Mouse (Mus musculus): ENCODE measurements at regions not wholly inside any gene's neighbourhood (a gene's known extent, or its start where the extent isn't known, plus 50 kb on each side); places are given as distances from the start of the nearest gene placed in this dataset.

- no peak for TF ChIP-seq HCFC1 (IDR thresholded peaks at IDR 0.05; ENCODE audit: borderline replicate concordance, insufficient read depth, low read length)
- no peak for TF ChIP-seq ZNF384 (IDR thresholded peaks at IDR 0.05; ENCODE audit: low read depth, low read length)
These were observed 196.7 kb downstream of the Hlx start for GRCm38 (mm10) chr1:184535691-184536090.
